Mouse (Mus musculus) midbrain, postnatal 0 days (tissue): Measurements from ENCODE around the gene Syt3. TPM values are rescaled to one million over a fixed set of nuclear protein-coding genes. Genes with fewer than 3 reads are reported as not detected.

Experiments used
- ATAC-seq: fragments of 200-750 bp; cut with Nextera tagmentation; 2 replicates; pipeline ENCODE4 v1.8.0; 2017; ENCODE audit warnings: moderate number of reproducible peaks, mild to moderate bottlenecking, moderate TSS enrichment, moderate library complexity; ENCODE audit not compliant: low FRiP score
- DNase-seq: peaks from one replicate; pipeline ENCODE4 v3.0.0-alpha.2; 2015; ENCODE audit warnings: low spot score
- H3K27ac ChIP-seq: fragments of 300-500 bp; sonication (generic); 2 replicates; pipeline ENCODE4 v1.5.1; 2014; ENCODE audit warnings: low read depth, mild to moderate bottlenecking, low read length, mixed read lengths
- H3K27me3 ChIP-seq: fragments of 300-500 bp; sonication (generic); 2 replicates; pipeline ENCODE4 v1.6.1; 2014; ENCODE audit warnings: low read length, control low read depth, mixed read lengths; ENCODE audit not compliant: insufficient read depth
- H3K36me3 ChIP-seq: fragments of 300-500 bp; sonication (generic); 2 replicates; pipeline ENCODE4 v1.6.1; 2014; ENCODE audit warnings: low read length, control low read depth, mixed read lengths; ENCODE audit not compliant: insufficient read depth
- H3K4me1 ChIP-seq: fragments of 300-500 bp; sonication (generic); 2 replicates; pipeline ENCODE4 v1.6.1; 2014; ENCODE audit warnings: mild to moderate bottlenecking, control low read depth, antibody characterized with exemption, low read length, mixed read lengths; ENCODE audit not compliant: insufficient read depth
- H3K4me2 ChIP-seq: fragments of 300-500 bp; sonication (generic); 2 replicates; pipeline ENCODE4 v1.6.1; 2014; ENCODE audit warnings: low read depth, mild to moderate bottlenecking, low read length, mixed read lengths; ENCODE audit not compliant: poor library complexity, severe bottlenecking
- H3K4me3 ChIP-seq: fragments of 300-500 bp; sonication (generic); 2 replicates; pipeline ENCODE4 v1.5.1; 2014; ENCODE audit warnings: low read depth, mild to moderate bottlenecking, low read length, moderate library complexity
- H3K9ac ChIP-seq: fragments of 300-500 bp; sonication (generic); replicated peaks from 2 replicates; pipeline ENCODE4 v1.6.1; 2014; ENCODE audit warnings: mild to moderate bottlenecking, low read length, moderate library complexity, mixed read lengths; ENCODE audit not compliant: poor library complexity, severe bottlenecking
- H3K9me3 ChIP-seq: fragments of 300-500 bp; sonication (generic); 2 replicates; pipeline ENCODE4 v1.6.1; 2016; ENCODE audit warnings: low read length, control low read depth
- CTCF ChIP-seq: IDR thresholded peaks from 2 replicates; pipeline ENCODE4 v1.5.1; 2016; ENCODE audit warnings: antibody characterized with exemption, mild to moderate bottlenecking
- WGBS: fragments of 180-500 bp; shearing (Covaris S2); extraction: QIAGEN DNeasy Blood & Tissue Kit; methylation state at CpG from one replicate; pipeline ENCODE4 v1.1.7; 2014; 5-methylcytosine and 5-hydroxymethylcytosine counted together
- polyA plus RNA-seq: library from polyadenylated mRNA; unstranded; fragments of >200 nt; fragmentation: Nextera tagmentation; extraction: Ambion mirVana; gene quantifications from 2 replicates; pipeline ENCODE4 v1.2.1, GENCODE M21; 2015
- total RNA-seq: library from RNA; depleted of rRNA; stranded (reverse); fragments of >200 nt; gene quantifications from 2 replicates; pipeline ENCODE4 v1.2.3, GENCODE M21; 2014

Syt3 gene
- total and polyA plus RNA-seq, 2 experiments from 2014 or later: 88.4 to 144 TPM

DNA sequence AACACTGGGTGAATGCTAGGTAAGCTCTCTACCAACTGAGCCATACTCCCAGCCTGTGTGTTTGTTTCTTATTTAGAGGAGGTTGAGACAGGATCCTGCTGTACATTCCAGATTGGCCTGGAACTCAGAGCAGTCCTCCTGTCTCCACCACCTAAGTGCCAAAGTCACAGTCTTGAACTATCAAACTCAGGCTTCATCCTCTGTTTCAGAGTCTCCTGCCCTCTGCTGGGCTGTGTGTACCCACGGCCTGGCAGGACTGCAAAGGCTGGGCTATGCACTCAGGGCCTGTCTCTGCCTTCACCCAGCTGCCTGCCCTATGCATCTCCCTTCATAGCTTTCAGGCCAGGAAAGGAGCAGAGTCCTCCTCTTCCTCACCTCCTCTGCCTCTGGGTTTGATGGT, 52.4 kb downstream of the Syt3 start:
- Histone ChIP-seq H3K4me3 (no peak overlapping the region), H3K36me3 (peaks cover 5% of the 10 kb centered on the region; the same call in 1 of the 2 replicates), H3K9ac (no peak overlapping the region), H3K9me3 (no peaks in the 10 kb centered on the region), H3K4me2 (no peak overlapping the region), H3K27ac (no peak overlapping the region), H3K27me3 (no peaks in the 10 kb centered on the region), H3K4me1 (peaks cover 19% of the 10 kb centered on the region)
- ATAC-seq (no peak), DNase-seq (peak; percentile 33)
- 29% methylated on average over 1 of the region's 1 CpGs for WGBS
- peak; percentile 61 for TF ChIP-seq CTCF

DNA sequence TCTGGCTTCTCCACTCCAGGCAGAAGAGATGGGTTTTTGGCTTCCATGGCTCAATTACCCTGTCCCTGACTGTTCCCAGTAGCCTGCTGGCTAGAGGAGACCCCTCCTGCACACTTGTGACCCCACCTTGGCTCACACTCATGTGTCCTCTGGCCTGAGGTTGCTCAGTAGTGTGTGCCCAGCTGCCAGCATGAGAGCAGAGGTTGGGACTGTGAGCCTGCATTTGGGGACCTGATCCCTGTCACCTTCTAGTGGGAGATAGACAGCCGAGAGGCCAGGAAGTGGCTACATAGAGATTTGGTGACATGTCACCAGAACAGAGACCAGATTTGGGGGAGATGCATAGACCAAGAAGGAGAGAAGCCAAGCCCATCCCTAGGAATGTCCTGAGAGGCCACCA, 53.3 kb downstream of the Syt3 start:
- DNase-seq: no peak
- Histone ChIP-seq H3K4me1 (peaks cover 10% of the 10 kb centered on the region), H3K9ac (no peak overlapping the region), H3K27ac (no peak overlapping the region), H3K4me2 (no peak overlapping the region), H3K9me3 (no peaks in the 10 kb centered on the region), H3K27me3 (no peaks in the 10 kb centered on the region), H3K4me3 (no peak overlapping the region), H3K36me3 (peaks cover 5% of the 10 kb centered on the region; the same call in 1 of the 2 replicates)
- TF ChIP-seq CTCF: no peak
- ATAC-seq: no peak
- 92% methylated on average over 1 of the region's 1 CpGs for WGBS

DNA sequence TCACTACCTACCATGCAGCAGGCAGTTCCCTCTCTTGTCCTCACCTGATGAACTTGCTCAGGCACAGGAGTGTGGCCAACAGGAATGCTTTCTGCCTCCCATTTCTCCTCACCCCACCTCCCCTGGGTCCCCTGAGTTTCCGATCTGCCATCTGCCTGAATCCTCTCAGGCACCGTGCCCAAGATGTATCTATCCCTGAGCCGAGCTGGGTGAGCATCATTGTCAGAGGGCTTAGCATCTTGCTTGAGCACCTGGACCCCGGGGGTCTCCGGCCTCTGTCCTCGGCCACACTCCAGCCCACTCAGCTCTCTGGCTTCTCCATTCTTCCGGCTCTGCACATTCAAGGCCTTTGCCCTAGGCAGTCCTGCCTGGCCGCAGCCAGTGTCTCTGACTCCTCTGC, 54.0 kb downstream of the Syt3 start:
- peaks cover 4% of the 10 kb centered on the region for H3K4me1 ChIP-seq
- WGBS: 56% methylated on average over 8 of the region's 8 CpGs
- DNase-seq (no peak), ATAC-seq (no peak)
- no peak overlapping the region for H3K27ac ChIP-seq
- no peaks in the 10 kb centered on the region for H3K9me3 ChIP-seq
- peaks cover 5% of the 10 kb centered on the region; the same call in 1 of the 2 replicates for H3K36me3 ChIP-seq
- H3K4me2 ChIP-seq: no peak overlapping the region
- H3K27me3 ChIP-seq: no peaks in the 10 kb centered on the region
- no peak overlapping the region for H3K4me3 ChIP-seq
- 0 out of 2 replicates have a peak overlapping the region, but pooled peaks have one; percentile 29 for H3K9ac ChIP-seq
- no peak for TF ChIP-seq CTCF

DNA sequence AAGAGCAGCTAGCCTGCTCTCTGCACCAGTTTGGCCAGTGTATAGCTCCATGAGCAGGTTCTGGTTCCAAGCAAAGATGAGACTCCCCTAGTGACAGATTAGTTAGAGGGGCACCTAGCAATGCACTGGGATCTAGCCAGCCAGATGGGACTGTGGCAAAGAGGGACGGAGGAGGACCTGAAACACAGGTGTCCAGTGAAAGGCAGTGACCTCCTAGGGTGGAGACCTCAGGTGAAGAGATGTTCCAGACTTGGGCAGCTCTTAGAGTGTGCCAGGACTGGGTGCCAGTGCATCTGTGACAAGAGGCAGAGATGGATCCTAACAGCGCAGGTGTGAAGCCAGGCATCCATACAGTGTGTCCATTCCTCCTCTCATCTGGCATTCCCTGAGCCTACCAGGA, 55.8 kb downstream of the Syt3 start:
- DNase-seq: no peak
- Histone ChIP-seq H3K4me1 (peaks cover 7% of the 10 kb centered on the region), H3K27ac (no peak overlapping the region), H3K9ac (no peak overlapping the region), H3K27me3 (no peaks in the 10 kb centered on the region), H3K4me3 (no peak overlapping the region), H3K4me2 (no peak overlapping the region), H3K9me3 (no peaks in the 10 kb centered on the region), H3K36me3 (0 out of 2 replicates have a peak, but pooled peaks cover 5% of the 10 kb centered on the region)
- ATAC-seq: no peak
- TF ChIP-seq CTCF: no peak
- WGBS: 77% methylated on average over 2 of the region's 2 CpGs

DNA sequence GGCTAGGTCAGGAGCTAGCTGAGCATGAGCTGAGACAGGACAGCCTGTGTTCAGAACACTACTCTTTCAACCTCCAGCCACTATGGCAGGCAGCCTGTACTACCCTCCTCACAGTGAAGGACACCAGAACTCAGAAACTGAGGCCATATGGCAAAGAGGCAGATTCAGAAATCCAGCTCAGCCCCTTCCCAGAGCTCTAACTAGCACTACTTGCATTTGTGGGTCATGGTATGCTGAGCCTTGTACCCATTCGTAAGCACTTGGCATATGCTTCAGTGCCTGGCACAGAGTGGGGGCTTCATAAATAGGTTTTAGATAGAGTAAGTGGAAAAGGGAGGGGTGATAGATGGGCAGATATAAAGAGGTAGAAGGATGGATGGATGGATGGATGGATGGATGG, 56.6 kb downstream of the Syt3 start:
- WGBS: 92% methylated on average over 1 of the region's 1 CpGs
- TF ChIP-seq CTCF: no peak
- peaks cover 10% of the 10 kb centered on the region for H3K4me1 ChIP-seq
- ATAC-seq (no peak), DNase-seq (no peak)
- H3K27ac ChIP-seq: peak overlapping the region; percentile 99
- no peaks in the 10 kb centered on the region for H3K27me3 ChIP-seq
- no peak overlapping the region for H3K4me2 ChIP-seq
- no peak overlapping the region for H3K9ac ChIP-seq
- peaks cover 7% of the 10 kb centered on the region; the same call in 1 of the 2 replicates for H3K36me3 ChIP-seq
- H3K4me3 ChIP-seq: no peak overlapping the region
- H3K9me3 ChIP-seq: no peaks in the 10 kb centered on the region

DNA sequence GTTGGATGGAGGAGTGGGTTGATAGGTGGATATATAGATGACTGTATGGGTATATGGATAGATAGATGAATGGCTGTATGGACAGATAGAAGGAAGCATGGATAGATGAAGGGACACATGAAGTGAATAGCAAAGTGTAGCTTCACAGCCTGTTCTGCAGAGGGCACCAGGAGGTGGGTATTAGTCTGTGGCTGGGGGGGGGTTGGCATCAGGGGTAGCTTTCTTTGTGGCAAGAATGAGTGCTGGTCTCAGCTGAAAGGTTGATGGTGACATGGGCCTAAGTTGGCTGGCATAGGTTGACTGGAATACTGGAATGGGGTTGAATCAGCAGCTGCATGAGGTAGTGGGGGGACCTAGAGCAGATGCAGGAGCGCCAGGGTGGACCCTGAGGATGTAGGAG, 57.3 kb downstream of the Syt3 start:
- Histone ChIP-seq H3K4me2 (peak overlapping the region; percentile 86), H3K27me3 (no peaks in the 10 kb centered on the region), H3K27ac (peak overlapping the region; percentile 99), H3K9me3 (no peaks in the 10 kb centered on the region), H3K36me3 (peaks cover 11% of the 10 kb centered on the region; the same call in 1 of the 2 replicates), H3K4me1 (peaks cover 12% of the 10 kb centered on the region), H3K4me3 (peak overlapping the region; percentile 77), H3K9ac (peak overlapping the region; percentile 100)
- TF ChIP-seq CTCF: peak; percentile 26; the same call in 1 of the 2 replicates
- 0% methylated on average over 1 of the region's 1 CpGs for WGBS
- DNase-seq: no peak
- ATAC-seq: peak; percentile 6
